Mouse (Mus musculus) CH12.LX (cell line): Measurements from ENCODE around the gene Ddr1. TPM values are rescaled to one million over a fixed set of nuclear protein-coding genes. Genes with fewer than 3 reads are reported as not detected.

ENCODE experiments used
- DNase-seq: peaks from one replicate; pipeline ENCODE4 v3.0.0-alpha.2; 2013; ENCODE audit errors: extremely low read depth
- H3K27ac ChIP-seq: 2 replicates; pipeline ENCODE4 v1.5.1; 2012; ENCODE audit warnings: low read depth, mild to moderate bottlenecking, control low read depth, moderate library complexity; ENCODE audit not compliant: insufficient read depth
- H3K27me3 ChIP-seq: replicated peaks from 2 replicates; pipeline ENCODE3; 2012; ENCODE audit warnings: inconsistent platforms
- H3K36me3 ChIP-seq, 2 experiments: replicated peaks in 1 of 2; 2 replicates each; pipeline versions ENCODE3 to v1.6.1; 2012; ENCODE audit warnings: inconsistent platforms in 1 of 2, low read length in 1 of 2, mild to moderate bottlenecking in 1 of 2, mixed read lengths in 1 of 2, moderate library complexity in 1 of 2; ENCODE audit not compliant: control insufficient read depth in 1 of 2, insufficient read depth in 1 of 2
- H3K4me1 ChIP-seq, 2 experiments: 2 replicates each; pipeline ENCODE4 v1.6.1; 2012; ENCODE audit warnings: inconsistent platforms in 1 of 2, moderate library complexity in 1 of 2; ENCODE audit not compliant: insufficient read depth in 2 of 2, control insufficient read depth in 1 of 2
- H3K4me2 ChIP-seq: 2 replicates; pipeline ENCODE4 v1.6.1; 2012; ENCODE audit warnings: low read depth, mild to moderate bottlenecking, control low read depth; ENCODE audit not compliant: poor library complexity, insufficient read depth, severe bottlenecking
- H3K4me3 ChIP-seq, 3 experiments: fragments of 150-350 bp in 1 of 3; sonication (generic) in 1 of 3; replicated peaks in 1 of 3; 2 replicates each; pipeline versions ENCODE3 to v1.5.1; 2011 to 2012; ENCODE audit warnings: low read depth in 2 of 3, low read length in 2 of 3, mild to moderate bottlenecking in 2 of 3, moderate library complexity in 2 of 3, control low read depth in 1 of 3, improper control_type of control experiment in 1 of 3, inconsistent platforms in 1 of 3, mixed read lengths in 1 of 3; ENCODE audit not compliant: poor library complexity in 1 of 3
- H3K79me2 ChIP-seq: replicated peaks from 2 replicates; pipeline ENCODE4 v1.6.1; 2012; ENCODE audit warnings: mild to moderate bottlenecking, moderate library complexity; ENCODE audit not compliant: control insufficient read depth, poor library complexity, insufficient read depth, severe bottlenecking; ENCODE audit errors: extremely low read depth
- H3K9ac ChIP-seq: 2 replicates; pipeline ENCODE4 v1.6.1; 2012; ENCODE audit warnings: low read depth, mild to moderate bottlenecking, control low read depth, moderate library complexity; ENCODE audit not compliant: insufficient read depth
- H3K9me3 ChIP-seq: replicated peaks from 2 replicates; pipeline ENCODE3; 2012; ENCODE audit warnings: low read length, inconsistent platforms, mixed read lengths
- BHLHE40 ChIP-seq: IDR thresholded peaks from 2 replicates; pipeline ENCODE4 v1.6.1; 2011; ENCODE audit warnings: mild to moderate bottlenecking, low read depth, low read length, improper control_type of control experiment
- CHD1 ChIP-seq: IDR thresholded peaks from 2 replicates; pipeline ENCODE4 v1.6.1; 2012; ENCODE audit warnings: low read depth, low read length, improper control_type of control experiment, inconsistent platforms
- CHD2 ChIP-seq: IDR thresholded peaks from 2 replicates; pipeline ENCODE4 v1.6.1; 2011; ENCODE audit warnings: low read length, improper control_type of control experiment
- CTCF ChIP-seq, 2 experiments: IDR thresholded peaks in 1 of 2; conservative IDR thresholded peaks in 1 of 2; 2 replicates each; pipeline ENCODE4 v1.5.1; 2011 to 2012; ENCODE audit warnings: low read depth in 2 of 2, low read length in 2 of 2, improper control_type of control experiment in 1 of 2, inconsistent platforms in 1 of 2, mild to moderate bottlenecking in 1 of 2, moderate library complexity in 1 of 2
- E2F4 ChIP-seq: IDR thresholded peaks from 2 replicates; pipeline ENCODE4 v1.6.1; 2011; ENCODE audit warnings: low read depth, low read length, improper control_type of control experiment; ENCODE audit not compliant: insufficient replicate concordance
- EP300 ChIP-seq: IDR thresholded peaks from 2 replicates; pipeline ENCODE4 v1.6.1; 2011; ENCODE audit warnings: low read length, improper control_type of control experiment
- HCFC1 ChIP-seq: IDR thresholded peaks from 2 replicates; pipeline ENCODE4 v1.6.1; 2012; ENCODE audit warnings: low read depth, mild to moderate bottlenecking, inconsistent platforms, low read length, improper control_type of control experiment
- JUN ChIP-seq: IDR thresholded peaks from 2 replicates; pipeline ENCODE4 v1.6.1; 2011; ENCODE audit warnings: low read depth, mild to moderate bottlenecking, low read length, improper control_type of control experiment, moderate library complexity; ENCODE audit not compliant: insufficient read depth
- JUND ChIP-seq: conservative IDR thresholded peaks from 2 replicates; pipeline ENCODE4 v1.6.1; 2011; ENCODE audit warnings: low read depth, low read length, improper control_type of control experiment
- MAFK ChIP-seq: IDR thresholded peaks from 2 replicates; pipeline ENCODE4 v1.6.1; 2011; ENCODE audit warnings: low read length, improper control_type of control experiment; ENCODE audit not compliant: insufficient replicate concordance
- MAX ChIP-seq: IDR thresholded peaks from 2 replicates; pipeline ENCODE4 v1.6.1; 2011; ENCODE audit warnings: low read length, improper control_type of control experiment
- MAZ ChIP-seq: IDR thresholded peaks from 2 replicates; pipeline ENCODE4 v1.6.1; 2012; ENCODE audit warnings: low read depth, mild to moderate bottlenecking, inconsistent platforms, low read length, improper control_type of control experiment, moderate library complexity
- MEF2A ChIP-seq: IDR thresholded peaks from 2 replicates; pipeline ENCODE4 v1.6.1; 2014; ENCODE audit warnings: low read depth, mild to moderate bottlenecking, inconsistent platforms, low read length, improper control_type of control experiment, borderline replicate concordance
- NELFE ChIP-seq: IDR thresholded peaks from 2 replicates; pipeline ENCODE4 v1.6.1; 2011; ENCODE audit warnings: low read depth, low read length, improper control_type of control experiment
- NRF1 ChIP-seq: IDR thresholded peaks from 2 replicates; pipeline ENCODE4 v1.6.1; 2014; ENCODE audit warnings: low read depth, mild to moderate bottlenecking, inconsistent platforms, low read length, improper control_type of control experiment, moderate library complexity
- POLR2A ChIP-seq: IDR thresholded peaks from 2 replicates; pipeline ENCODE4 v1.6.1; 2011; ENCODE audit warnings: low read depth, mild to moderate bottlenecking, improper control_type of control experiment, low read length
- POLR2AphosphoS2 ChIP-seq: IDR thresholded peaks from 2 replicates; pipeline ENCODE4 v1.6.1; 2011; ENCODE audit warnings: low read depth, low read length, improper control_type of control experiment
- RAD21 ChIP-seq: IDR thresholded peaks from 2 replicates; pipeline ENCODE4 v1.6.1; 2011; ENCODE audit warnings: low read depth, mild to moderate bottlenecking, low read length, improper control_type of control experiment, moderate library complexity
- SIN3A ChIP-seq: IDR thresholded peaks from 2 replicates; pipeline ENCODE4 v1.6.1; 2012; ENCODE audit warnings: low read length, improper control_type of control experiment, inconsistent platforms
- SMC3 ChIP-seq: IDR thresholded peaks from 2 replicates; pipeline ENCODE4 v1.6.1; 2011; ENCODE audit warnings: low read depth, low read length, improper control_type of control experiment
- USF1 ChIP-seq: IDR thresholded peaks from 2 replicates; pipeline ENCODE4 v1.6.1; 2014; ENCODE audit warnings: low read depth, mild to moderate bottlenecking, inconsistent platforms, low read length, improper control_type of control experiment
- ZMIZ1 ChIP-seq: IDR thresholded peaks from 2 replicates; pipeline ENCODE4 v1.6.1; 2012; ENCODE audit warnings: low read depth, mild to moderate bottlenecking, inconsistent platforms, low read length, improper control_type of control experiment
- dilution Hi-C: fragments of 300-500 bp; cut with MboI; formaldehyde crosslinking; loops from 2 replicates; pipeline ENCODE4 v1.14.3; 2020; ENCODE audit warnings: low sequenced_read_pairs; ENCODE audit not compliant: extremely low pct_unique_long_range_greater_than_20kb, extremely low pct_ligation_motif_present
- in situ Hi-C: fragments of 300-500 bp; cut with MboI; formaldehyde crosslinking; loops from 3 replicates; pipeline ENCODE4 v1.14.3; 2019; ENCODE audit warnings: low sequenced_read_pairs, low pct_ligation_motif_present, low pct_unique_long_range_greater_than_20kb, mixed read lengths
- polyA plus RNA-seq: library from polyadenylated mRNA; unstranded; fragments of >175 nt; gene quantifications from 2 replicates; pipeline ENCODE4 v1.2.1, GENCODE M21; 2012; ENCODE audit warnings: low read depth; ENCODE audit not compliant: insufficient read length
- total RNA-seq, 2 experiments: library from RNA; depleted of rRNA; stranded (reverse); fragments of 300-350 nt in 1 of 2; fragments of >200 nt in 1 of 2; gene quantifications; 2 replicates each; pipeline ENCODE4 v1.2.3; 2012 to 2014

Ddr1 gene
- total and polyA plus RNA-seq, 3 experiments = 0.83 to 3.6 (median 3.1) TPM

DNA sequence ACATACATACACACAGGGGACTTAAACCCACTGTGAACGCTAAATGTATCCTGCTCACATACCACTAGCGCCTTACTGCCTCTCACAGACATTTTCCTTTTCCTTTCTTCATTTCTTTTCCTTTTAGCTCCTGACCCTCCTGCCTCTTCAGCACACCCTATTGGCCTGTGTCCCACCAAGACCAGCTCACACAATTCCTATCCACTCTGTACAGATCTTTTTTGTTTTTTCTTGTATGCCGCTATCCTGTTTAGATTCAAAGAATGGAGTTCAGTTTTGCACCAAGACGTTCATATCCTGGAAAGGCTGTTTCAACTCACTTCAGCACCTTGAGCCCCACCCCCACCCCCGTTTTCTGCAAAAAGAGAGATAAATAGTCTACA is 5.9 kb downstream of the Ddr1 start:
- no peak for DNase-seq
- H3K79me2 ChIP-seq = no peaks in the 10 kb centered on the region
- no peaks in the 10 kb centered on the region for H3K36me3 ChIP-seq
- peaks cover 69% of the 10 kb centered on the region for H3K27me3 ChIP-seq
- H3K9me3 ChIP-seq = peaks cover 5% of the 10 kb centered on the region
- H3K9ac ChIP-seq = no peak overlapping the region
- dilution Hi-C loops = no loop called here
- in situ Hi-C loops = no loop called here
- H3K4me3 ChIP-seq = no peak overlapping the region
- H3K4me1 ChIP-seq = peaks cover 5 to 26% of the 10 kb centered on the region in 2 experiments; a peak in 3 of 4 replicates
- H3K4me2 ChIP-seq = no peak overlapping the region
- TF ChIP-seq MAX = no peak
- TF ChIP-seq E2F4 = no peak
- H3K27ac ChIP-seq = no peak overlapping the region

DNA sequence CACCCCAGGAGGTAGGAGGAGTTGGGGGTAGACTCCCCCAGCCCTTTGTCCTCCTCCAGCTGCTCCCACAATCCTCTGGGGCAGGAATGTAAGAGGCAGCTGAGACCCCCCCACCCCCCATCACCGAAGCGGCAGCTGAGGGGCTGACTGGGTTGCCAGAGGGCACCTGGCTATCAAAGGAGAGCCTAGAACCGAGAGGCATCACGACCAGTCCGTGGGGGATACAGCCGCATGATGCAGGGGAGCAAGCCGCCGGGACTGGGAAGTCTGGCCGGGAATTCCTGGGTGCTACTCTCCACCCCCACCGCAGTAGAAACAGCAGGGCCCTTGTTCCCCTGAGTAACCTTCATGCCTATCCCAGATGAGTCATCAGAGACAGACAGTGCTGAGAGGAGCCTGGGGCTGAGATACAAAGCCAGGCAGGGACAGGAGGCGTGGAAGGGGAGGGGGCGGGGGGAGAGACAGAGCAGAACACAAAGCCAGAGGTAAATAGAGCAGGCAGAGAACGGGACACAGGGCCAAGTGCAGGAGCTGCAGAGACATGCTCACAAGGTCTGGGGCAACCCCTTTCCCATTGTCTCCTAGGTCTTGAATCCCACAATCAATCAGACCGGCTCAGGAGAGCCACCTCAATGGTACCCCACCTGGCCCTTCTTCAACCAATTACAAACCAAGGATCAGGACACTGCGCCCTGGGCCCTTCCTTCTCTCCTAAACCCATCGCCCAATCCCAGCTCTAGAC is 6.5 kb downstream of the Ddr1 start:
- H3K79me2 ChIP-seq = no peaks in the 10 kb centered on the region
- dilution Hi-C loops (no loop called here), in situ Hi-C loops (no loop called here)
- H3K4me3 ChIP-seq = no peak overlapping the region
- H3K9ac ChIP-seq = no peak overlapping the region
- H3K27me3 ChIP-seq = peaks cover 66% of the 10 kb centered on the region
- no peak for DNase-seq
- peaks cover 5% of the 10 kb centered on the region for H3K9me3 ChIP-seq
- no peak overlapping the region for H3K27ac ChIP-seq
- TF ChIP-seq ZMIZ1 = no peak
- TF ChIP-seq JUN = no peak
- no peak for TF ChIP-seq RAD21
- no peak for TF ChIP-seq MAX
- TF ChIP-seq JUND = no peak
- H3K4me1 ChIP-seq = peaks cover 5 to 27% of the 10 kb centered on the region in 2 experiments; a peak in 3 of 4 replicates
- no peak overlapping the region for H3K4me2 ChIP-seq
- no peaks in the 10 kb centered on the region for H3K36me3 ChIP-seq

DNA sequence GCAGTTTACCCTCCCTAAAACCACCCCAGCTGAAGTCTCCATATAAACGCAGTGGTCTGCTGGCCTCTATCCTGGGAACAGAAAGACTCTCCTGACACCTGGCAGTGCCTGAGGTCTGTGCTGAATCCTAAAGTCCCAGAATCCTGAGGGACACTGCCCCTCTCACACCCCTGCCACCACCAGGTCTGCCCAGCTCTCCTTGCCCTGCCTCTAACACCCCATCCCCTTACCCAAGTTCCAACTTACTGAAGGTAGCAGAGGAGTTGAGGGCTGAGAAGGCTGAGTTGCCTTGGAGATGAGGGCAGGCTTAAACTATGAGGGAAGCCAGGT is 7.0 kb downstream of the Ddr1 start:
- Histone ChIP-seq H3K9ac (no peak overlapping the region), H3K27me3 (peaks cover 61% of the 10 kb centered on the region), H3K36me3 (no peaks in the 10 kb centered on the region), H3K27ac (no peak overlapping the region), H3K79me2 (no peaks in the 10 kb centered on the region), H3K4me3 (no peak overlapping the region), H3K4me1 (peaks cover 5 to 31% of the 10 kb centered on the region in 2 experiments; a peak in 3 of 4 replicates), H3K9me3 (peaks cover 5% of the 10 kb centered on the region), H3K4me2 (no peak overlapping the region)
- no peak for DNase-seq
- TF ChIP-seq MEF2A (no peak), JUN (no peak), USF1 (no peak), NRF1 (no peak), POLR2AphosphoS2 (no peak), SMC3 (no peak), CHD2 (no peak), CHD1 (no peak), NELFE (no peak), BHLHE40 (no peak), EP300 (no peak), MAZ (no peak), MAFK (no peak), HCFC1 (no peak), SIN3A (no peak), POLR2A (no peak), CTCF (conservative IDR thresholded peaks at IDR 0.05 in 1 of 2, IDR thresholded peaks at IDR 0.05 in 1 of 2; ENCODE audit: low read depth in 2 of 2, low read length in 2 of 2) (no peak)
- in situ Hi-C loops = no loop called here
- dilution Hi-C loops = no loop called here
